Mouse (Mus musculus) spleen, adult 2 months (tissue): ENCODE measurements around the gene Aldh1b1.

Experiments
- CTCF ChIP-seq: fragments of 200-500 bp; IDR thresholded peaks from 2 replicates; pipeline ENCODE4 v1.5.1; 2011; ENCODE audit warnings: mild to moderate bottlenecking, inconsistent platforms; ENCODE audit not compliant: insufficient read depth, insufficient read length, insufficient replicate concordance; ENCODE audit errors: extremely low read depth
- POLR2A ChIP-seq: fragments of 200-500 bp; IDR thresholded peaks from 2 replicates; pipeline ENCODE4 v1.6.1; 2011; ENCODE audit warnings: low read depth, low read length, inconsistent platforms

- TF ChIP-seq POLR2A: no peak
- no peak for TF ChIP-seq CTCF
Observed at GRCm38 (mm10) chr4:45846263-45846662, 47.4 kb downstream of the Aldh1b1 start.
